Mouse (Mus musculus) bone marrow, adult 2 months (tissue): ENCODE measurements around the gene Skp2. TPM values are rescaled to one million over a fixed set of nuclear protein-coding genes. Genes with fewer than 3 reads are reported as not detected.
"Not testable (repeated sequence)": the region's sequence is repeated elsewhere in the genome, so short reads cannot be mapped to it uniquely, and the experiment has no call there.

Source experiments
- H3K27ac ChIP-seq: fragments of 200-500 bp; 2 replicates; pipeline ENCODE4 v1.5.1; 2012; ENCODE audit warnings: low read depth, mild to moderate bottlenecking, control low read depth, inconsistent platforms, low read length; ENCODE audit not compliant: control insufficient read depth, poor library complexity, insufficient read depth
- H3K4me1 ChIP-seq: fragments of 200-500 bp; 2 replicates; pipeline ENCODE4 v1.6.1; 2011; ENCODE audit warnings: low read length; ENCODE audit not compliant: control insufficient read depth, insufficient read depth
- H3K4me3 ChIP-seq: fragments of 200-500 bp; replicated peaks from 2 replicates; pipeline ENCODE3; 2011; ENCODE audit warnings: mild to moderate bottlenecking, low read depth, low read length, control low read depth; ENCODE audit not compliant: control insufficient read depth
- CTCF ChIP-seq: fragments of 200-500 bp; IDR thresholded peaks from 2 replicates; pipeline ENCODE4 v1.5.1; 2011; ENCODE audit warnings: low read length, control low read depth; ENCODE audit not compliant: control insufficient read depth, insufficient read depth
- POLR2A ChIP-seq: fragments of 200-500 bp; IDR thresholded peaks from 2 replicates; pipeline ENCODE4 v1.6.1; 2011; ENCODE audit warnings: low read depth, mild to moderate bottlenecking, control low read depth, low read length, borderline replicate concordance; ENCODE audit not compliant: control insufficient read depth
- WGBS: fragments of 180-500 bp; shearing (Covaris S2); methylation state at CpG from one replicate; pipeline ENCODE4 v1.1.7; 2018; 5-methylcytosine and 5-hydroxymethylcytosine counted together
- polyA plus RNA-seq: library from polyadenylated mRNA; stranded (reverse); fragments of >200 nt; gene quantifications from 2 replicates; pipeline ENCODE4 v1.2.4, GENCODE M21; 2011; ENCODE audit warnings: low replicate concordance; ENCODE audit not compliant: missing spikeins, insufficient read depth, insufficient read length

Skp2 gene
- polyA plus RNA-seq = 6.4 and 8.0 TPM in 2 replicates

- no peak within 1 kb of the TSS for H3K27ac ChIP-seq
- no peak for TF ChIP-seq CTCF
- TF ChIP-seq POLR2A = no peak
- H3K4me1 ChIP-seq = no peaks in the 10 kb centered on the region
- H3K4me3 ChIP-seq = no peak within 1 kb of the TSS
Measured at GRCm38 (mm10) chr15:9155325-9155724, at the start of gene Skp2. TSS of gene Skp2 (minus strand) at chr15:9155425.

- Histone ChIP-seq H3K27ac (no peak overlapping the region), H3K4me3 (no peak overlapping the region), H3K4me1 (no peaks in the 10 kb centered on the region)
- TF ChIP-seq POLR2A (no peak), CTCF (no peak)
- 37% methylated on average over 6 of the region's 6 CpGs for WGBS
Measured at GRCm38 (mm10) chr15:9198421-9198820, 43.2 kb upstream of the Skp2 start.

DNA sequence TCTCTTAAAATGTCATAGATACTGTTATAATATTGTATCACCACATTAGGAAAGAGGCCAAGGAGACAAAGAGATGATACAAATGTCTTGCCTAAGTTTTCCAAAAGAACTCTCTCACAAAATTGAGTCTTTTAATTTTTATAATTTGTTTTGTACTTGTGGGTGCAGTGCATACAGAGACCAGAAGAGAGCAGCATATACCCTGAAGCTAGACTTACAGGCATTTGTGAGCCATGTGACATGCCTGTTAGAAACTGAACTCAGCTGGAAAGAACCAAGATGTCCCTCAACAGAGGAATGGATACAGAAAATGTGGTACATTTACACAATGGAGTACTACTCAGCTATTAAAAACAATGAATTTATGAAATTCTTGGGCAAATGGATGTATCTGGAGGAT, 37.5 kb upstream of the Skp2 start:
- H3K4me1 ChIP-seq, H3K27ac ChIP-seq, H3K4me3 ChIP-seq: not testable (repeated sequence)

GRCm38 (mm10) chr15:9189796-9190195, 34.6 kb upstream of the Skp2 start:
- Histone ChIP-seq H3K4me3 (no peak overlapping the region), H3K27ac (no peak overlapping the region), H3K4me1 (no peaks in the 10 kb centered on the region)
- TF ChIP-seq POLR2A = no peak
- no peak for TF ChIP-seq CTCF
- WGBS = 74% methylated on average over 2 of the region's 2 CpGs

DNA sequence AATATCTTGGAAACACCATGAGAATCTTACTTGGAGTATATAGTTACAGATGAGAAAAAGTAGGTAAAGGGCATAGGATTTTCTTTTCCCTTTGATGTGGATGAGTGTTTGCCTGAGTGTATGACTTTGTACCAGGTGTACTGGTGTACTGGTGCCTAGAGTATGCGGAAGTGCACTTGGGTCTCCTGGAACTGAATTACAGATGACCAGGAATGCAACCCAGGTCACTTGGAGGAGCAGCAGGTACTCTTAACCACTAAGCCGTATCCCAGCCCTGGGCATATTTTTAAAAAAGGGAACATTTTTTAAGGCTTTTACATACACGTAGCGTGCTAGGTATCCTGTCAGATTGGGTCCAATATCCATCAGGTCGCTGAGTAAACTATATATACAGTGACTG, 28.8 kb upstream of the Skp2 start:
- TF ChIP-seq POLR2A = no peak
- TF ChIP-seq CTCF = no peak
- Histone ChIP-seq H3K27ac (no peak overlapping the region), H3K4me1 (no peaks in the 10 kb centered on the region), H3K4me3 (no peak overlapping the region)
- WGBS = 89% methylated on average over 5 of the region's 5 CpGs

DNA sequence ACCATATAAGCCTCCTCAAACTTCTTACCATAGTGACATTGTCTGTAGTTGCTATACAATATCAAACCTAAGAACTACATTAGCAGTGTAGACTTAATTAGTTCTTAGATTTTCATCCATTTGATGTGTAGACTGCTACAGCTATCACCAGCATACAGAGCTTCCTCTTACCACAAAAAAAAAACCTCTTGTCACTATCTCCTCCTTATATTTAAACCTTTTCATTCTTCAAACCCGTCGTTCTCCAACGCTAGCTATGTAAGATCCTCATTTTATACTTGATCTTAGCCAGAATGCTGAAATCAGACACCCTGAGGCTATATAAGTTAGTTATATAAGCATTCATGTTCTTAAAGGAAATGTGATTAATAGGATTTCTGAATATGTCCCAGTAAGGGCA, 21.8 kb upstream of the Skp2 start:
- Histone ChIP-seq H3K4me1 (no peaks in the 10 kb centered on the region), H3K27ac (no peak overlapping the region), H3K4me3 (no peak overlapping the region)
- 73% methylated on average over 3 of the region's 3 CpGs for WGBS
- TF ChIP-seq CTCF (no peak), POLR2A (no peak)

- Histone ChIP-seq H3K4me3 (no peak overlapping the region), H3K27ac (no peak overlapping the region), H3K4me1 (no peaks in the 10 kb centered on the region)
- TF ChIP-seq CTCF = no peak
- TF ChIP-seq POLR2A = no peak
- WGBS = 87% methylated on average over 6 of the region's 6 CpGs
Measured at GRCm38 (mm10) chr15:9164125-9164524, 8.9 kb upstream of the Skp2 start.

- Histone ChIP-seq H3K4me3 (no peak overlapping the region), H3K4me1 (no peaks in the 10 kb centered on the region), H3K27ac (no peak overlapping the region)
- 83% methylated on average over 4 of the region's 4 CpGs for WGBS
- no peak for TF ChIP-seq POLR2A
- no peak for TF ChIP-seq CTCF
Measured at GRCm38 (mm10) chr15:9162557-9163070, 7.4 kb upstream of the Skp2 start.

- Histone ChIP-seq H3K4me3 (peak overlapping the region; percentile 92), H3K4me1 (no peaks in the 10 kb centered on the region; the same call in 1 of the 2 replicates), H3K27ac (peak overlapping the region; percentile 35; the same call in 1 of the 2 replicates)
- under 1% methylated on average over 36 of the region's 37 CpGs for WGBS
- TF ChIP-seq POLR2A (0 out of 2 replicates have a peak, but pooled peaks have one; percentile 0), CTCF (no peak)
Measured at GRCm38 (mm10) chr15:9140684-9141171, 14.5 kb downstream of the Skp2 start.
